Mouse (Mus musculus) right cerebral cortex, postnatal 14 days (tissue): ENCODE measurements around the gene Nceh1.
A peak's percentile ranks its signal among the peaks of the same experiment; 100 is the strongest.
"Not testable (repeated sequence)": the region's sequence is repeated elsewhere in the genome, so short reads cannot be mapped to it uniquely, and the experiment has no call there.

ENCODE experiments used
- DNase-seq: peaks from one replicate; pipeline ENCODE4 v3.0.0; 2022

Nceh1 gene

DNA sequence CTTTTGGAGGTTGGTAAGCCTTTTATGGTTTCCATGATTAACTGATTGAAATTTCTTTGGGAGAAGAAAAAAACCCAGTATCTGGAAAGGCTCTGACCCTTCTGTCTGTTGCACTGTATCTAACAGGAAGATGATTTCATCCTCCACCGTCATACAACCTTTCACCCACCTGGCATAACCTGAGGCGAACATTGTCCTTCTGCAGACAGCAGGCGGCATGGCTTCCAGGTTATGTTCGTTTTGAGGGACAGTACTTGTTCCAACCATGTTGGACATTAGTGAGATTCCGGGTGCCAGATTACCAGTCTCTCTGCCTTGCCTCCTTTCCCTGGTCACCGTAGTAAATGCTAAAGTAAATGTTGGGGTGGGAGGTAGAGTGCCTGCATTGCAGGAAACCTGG, 51.1 kb downstream of the Nceh1 start:
- no peak for DNase-seq

DNA sequence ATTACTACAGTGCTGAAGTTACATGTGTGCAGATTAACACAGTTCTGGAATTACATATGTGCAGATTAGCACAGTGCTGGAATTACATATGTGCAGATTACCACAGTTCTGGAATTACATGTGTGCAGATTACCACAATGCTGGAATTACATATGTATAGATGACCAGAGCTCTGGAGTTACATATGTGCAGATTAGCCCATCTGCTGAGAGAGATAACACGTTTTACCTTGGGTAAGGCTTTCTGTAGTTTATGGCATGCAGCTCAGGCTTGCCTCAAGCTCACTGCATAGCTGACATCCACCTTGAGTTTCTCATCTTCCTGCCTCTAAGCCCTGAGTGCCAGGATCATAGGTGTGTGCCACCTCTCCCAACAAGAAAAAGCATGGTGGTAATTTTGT, 52.2 kb downstream of the Nceh1 start:
- no peak for DNase-seq

- DNase-seq = no peak
Measured at GRCm38 (mm10) chr3:27237226-27237625, 54.5 kb downstream of the Nceh1 start.

GRCm38 (mm10) chr3:27238563-27238962, 55.8 kb downstream of the Nceh1 start:
- no peak for DNase-seq

DNA sequence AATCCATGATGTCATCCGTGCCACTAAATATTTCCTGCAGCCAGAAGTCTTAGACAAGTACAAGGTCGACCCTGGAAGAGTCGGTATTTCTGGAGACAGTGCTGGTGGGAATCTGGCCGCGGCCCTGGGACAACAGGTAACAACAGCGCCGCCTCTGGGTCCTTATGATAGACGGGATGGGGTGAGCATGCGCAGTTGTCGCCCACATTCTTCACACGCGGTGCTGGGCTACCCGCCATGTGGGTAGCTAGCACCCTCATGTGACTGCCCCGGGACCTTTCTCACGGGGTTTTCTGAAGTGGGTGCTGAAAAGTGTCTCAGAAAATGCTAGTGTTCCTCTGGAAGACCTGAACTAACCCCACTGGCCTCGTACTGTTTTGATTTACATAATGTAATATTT, 56.8 kb downstream of the Nceh1 start:
- no peak for DNase-seq

DNA sequence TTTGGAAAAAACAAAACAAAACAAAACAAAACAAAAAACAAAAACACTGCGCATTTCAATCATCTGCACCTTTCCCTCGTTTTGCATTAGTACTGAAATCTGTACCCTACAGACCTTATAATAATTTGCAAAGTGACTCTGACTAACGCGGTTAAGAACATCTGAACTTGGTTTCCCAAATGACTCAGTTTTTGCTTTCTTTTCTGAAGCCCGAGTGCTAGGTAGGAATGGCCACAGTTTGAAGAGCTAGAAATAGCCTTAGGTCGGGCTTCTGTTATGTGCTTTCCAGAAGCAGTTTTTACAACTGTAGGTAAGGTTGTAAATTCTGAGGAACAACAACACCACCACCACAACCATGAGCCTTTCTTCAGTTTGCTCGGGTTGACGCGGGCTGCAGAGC, 59.1 kb downstream of the Nceh1 start:
- DNase-seq = no peak

GRCm38 (mm10) chr3:27246166-27246565, 63.4 kb downstream of the Nceh1 start:
- DNase-seq = no peak

GRCm38 (mm10) chr3:27247785-27248184, 65.0 kb downstream of the Nceh1 start:
- no peak for DNase-seq

GRCm38 (mm10) chr3:27249030-27249429, 66.3 kb downstream of the Nceh1 start:
- DNase-seq = no peak

DNA sequence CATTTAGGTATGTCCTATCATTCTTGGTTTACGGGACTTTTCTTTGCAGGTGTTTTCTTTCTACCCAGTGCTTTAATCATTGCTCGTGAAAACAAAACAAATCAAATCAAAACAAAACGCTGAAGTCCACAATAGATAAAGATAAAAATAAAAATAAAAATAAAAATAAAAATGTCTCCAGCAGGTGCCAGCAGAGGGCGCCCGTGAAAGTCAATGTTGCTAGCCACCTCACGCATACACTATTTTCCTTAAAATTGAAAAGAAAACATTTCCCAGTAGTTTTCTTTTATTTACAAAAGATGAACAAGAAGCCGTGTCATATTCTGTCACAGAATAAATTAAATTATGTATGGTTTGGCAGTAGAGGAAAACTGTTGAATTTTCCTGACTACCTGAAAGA, 68.2 kb downstream of the Nceh1 start:
- DNase-seq = peak; percentile 30

DNA sequence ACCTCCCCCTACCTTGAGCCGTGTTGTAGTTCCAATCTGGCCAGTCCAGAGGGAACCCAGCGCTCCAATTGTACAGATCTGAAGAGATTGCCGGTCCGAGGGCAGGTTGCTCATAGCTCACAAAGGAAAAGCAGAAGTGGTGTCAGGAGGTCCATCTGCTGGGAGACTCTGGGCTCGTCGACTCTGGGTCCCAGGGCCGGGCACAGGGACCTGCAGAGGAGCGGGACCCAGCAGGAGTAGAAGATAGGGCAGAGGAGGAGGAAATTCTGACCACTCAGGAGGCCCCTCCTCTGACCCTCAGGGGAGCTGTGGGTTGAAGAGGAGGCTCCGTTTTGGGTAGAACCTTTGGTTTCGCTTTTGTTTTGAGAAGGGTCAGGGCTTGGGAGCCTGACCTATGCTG, 75.7 kb downstream of the Nceh1 start:
- no peak for DNase-seq

DNA sequence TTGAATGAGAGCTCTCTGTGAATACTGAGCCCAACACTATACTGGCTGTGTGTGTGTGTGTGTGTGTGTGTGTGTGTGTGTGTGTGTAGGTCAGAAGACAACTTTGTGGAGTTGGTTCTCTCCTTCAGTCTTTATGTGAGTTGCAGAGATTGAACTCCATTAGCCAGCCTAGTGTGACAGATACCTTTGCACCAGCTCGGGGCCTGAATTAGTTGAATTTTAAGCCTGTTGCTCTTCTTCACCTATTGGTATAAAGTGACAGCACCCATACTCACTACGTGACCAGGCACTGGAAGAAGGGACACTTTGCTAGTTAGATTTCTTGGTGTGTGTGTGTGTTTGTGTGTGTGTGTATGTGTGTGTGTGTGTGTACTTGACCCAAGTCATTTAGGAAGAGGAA, 77.6 kb downstream of the Nceh1 start:
- DNase-seq = no peak

DNA sequence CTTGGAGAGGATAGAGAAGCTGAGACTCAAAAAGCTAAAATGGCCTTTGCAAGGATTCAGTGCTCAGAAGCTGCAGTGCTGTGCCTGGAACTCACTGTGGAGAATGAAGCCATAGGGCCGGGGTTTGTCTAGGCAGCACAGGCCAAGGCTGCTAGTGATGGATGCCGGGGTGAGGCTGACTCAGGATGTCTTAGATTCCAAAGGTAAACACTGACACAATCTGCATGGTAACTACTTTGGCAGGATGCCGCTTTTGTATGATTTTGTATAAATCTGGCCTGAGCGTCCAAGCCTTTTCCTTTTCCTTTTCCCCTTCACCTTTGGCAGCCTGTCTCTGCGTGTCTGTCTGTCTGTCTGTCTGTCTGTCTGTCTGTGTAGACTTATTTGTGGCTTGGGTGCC, 84.6 kb downstream of the Nceh1 start:
- DNase-seq = no peak

- DNase-seq = no peak
Measured at GRCm38 (mm10) chr3:27267887-27268286, 85.1 kb downstream of the Nceh1 start.

GRCm38 (mm10) chr3:27269151-27269550, 86.4 kb downstream of the Nceh1 start:
- DNase-seq = no peak

GRCm38 (mm10) chr3:27270160-27270962, 87.6 kb downstream of the Nceh1 start:
- no peak for DNase-seq

GRCm38 (mm10) chr3:27272926-27273745, 90.4 kb downstream of the Nceh1 start:
- no peak for DNase-seq

DNA sequence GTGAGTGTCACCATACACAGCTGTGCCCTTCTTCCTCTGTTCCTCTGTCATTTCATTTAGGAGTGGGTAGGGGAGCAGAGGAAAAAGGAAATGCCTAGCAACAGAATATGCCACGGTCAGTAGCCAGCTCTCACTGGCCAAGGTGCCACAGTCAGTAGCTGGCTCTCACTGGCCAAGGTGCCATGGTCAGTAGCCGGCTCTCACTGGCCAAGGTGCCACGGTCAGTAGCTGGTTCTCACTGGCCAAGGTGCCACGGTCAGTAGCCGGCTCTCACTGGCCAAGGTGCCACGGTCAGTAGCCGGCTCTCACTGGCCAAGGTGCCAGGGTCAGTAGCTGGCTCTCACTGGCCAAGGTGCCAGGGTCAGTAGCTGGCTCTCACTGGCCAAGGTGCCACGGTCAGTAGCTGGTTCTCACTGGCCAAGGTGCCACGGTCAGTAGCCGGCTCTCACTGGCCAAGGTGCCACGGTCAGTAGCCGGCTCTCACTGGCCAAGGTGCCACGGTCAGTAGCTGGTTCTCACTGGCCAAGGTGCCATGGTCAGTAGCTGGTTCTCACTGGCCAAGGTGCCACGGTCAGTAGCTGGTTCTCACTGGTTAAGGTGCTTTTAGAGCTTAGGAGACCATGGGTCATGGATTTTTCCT, 96.6 kb downstream of the Nceh1 start:
- not testable (repeated sequence) for DNase-seq

DNA sequence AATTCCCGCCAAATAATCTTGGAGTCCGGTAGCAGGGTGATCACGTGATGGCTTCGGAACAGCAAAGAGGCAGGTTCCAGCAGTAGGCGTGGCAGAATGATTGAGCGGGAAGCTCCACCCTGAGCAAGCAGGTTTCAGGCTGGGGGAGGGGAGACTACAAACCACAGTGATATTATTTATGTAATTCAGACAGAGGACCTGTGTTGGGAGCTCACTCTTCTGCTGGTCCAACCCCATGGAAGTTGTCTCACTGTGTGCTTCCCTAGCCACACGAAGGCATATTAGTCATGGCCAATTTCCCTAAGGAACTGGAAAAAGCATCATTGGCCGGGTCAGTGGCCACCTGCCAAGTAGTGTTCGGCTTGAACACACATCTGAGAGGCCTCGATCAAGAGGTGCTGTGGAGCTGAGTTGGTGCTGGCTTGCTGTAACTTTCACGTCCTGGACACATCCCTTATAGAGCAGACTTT, 97.5 kb downstream of the Nceh1 start:
- no peak for DNase-seq

- DNase-seq = no peak
Measured at GRCm38 (mm10) chr3:27283071-27283713, 100.4 kb downstream of the Nceh1 start.

DNA sequence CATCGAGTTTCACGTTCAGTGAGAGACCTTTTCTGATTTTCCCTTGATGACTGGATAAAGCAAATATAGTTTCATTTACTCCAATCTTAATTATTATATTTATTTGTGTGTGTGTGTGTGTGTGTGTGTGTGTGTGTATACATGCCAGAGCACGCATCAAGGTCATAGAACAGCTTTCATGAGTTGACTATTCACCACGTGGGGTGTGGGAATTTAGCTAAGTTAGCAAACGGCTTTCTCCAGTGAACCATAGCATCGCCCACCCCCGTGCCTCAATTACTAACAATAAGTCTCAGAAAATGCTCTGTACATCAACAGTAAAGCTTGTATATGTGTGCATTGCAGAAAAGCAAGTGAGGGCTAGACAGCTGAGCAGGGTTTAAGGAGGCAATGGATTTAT, 101.0 kb downstream of the Nceh1 start:
- DNase-seq = no peak

- DNase-seq = peak; percentile 23
Measured at GRCm38 (mm10) chr3:27284227-27284626, 101.5 kb downstream of the Nceh1 start.

DNA sequence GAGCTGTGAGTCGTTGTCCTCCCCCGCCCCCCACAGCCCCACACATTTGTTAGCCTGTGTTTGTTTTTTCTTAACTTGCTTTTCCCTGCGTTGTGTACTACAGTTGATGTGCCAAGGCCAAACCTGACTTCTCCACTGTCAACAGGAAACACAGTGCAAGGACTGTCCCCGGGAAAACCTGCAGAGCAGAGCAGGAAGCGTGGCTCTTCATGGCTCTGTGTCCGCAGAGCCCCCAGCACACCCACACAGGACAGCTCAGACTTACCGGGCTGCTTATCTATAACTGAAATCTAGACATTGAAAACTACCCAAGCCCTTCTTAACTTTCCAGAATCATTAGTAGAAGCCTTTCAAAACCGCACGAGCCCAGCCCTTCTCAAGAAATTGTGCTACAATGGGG, 102.3 kb downstream of the Nceh1 start:
- DNase-seq = no peak
